Mouse (Mus musculus) Patski (cell line): ENCODE measurements around the gene Fam71a. TPM values are rescaled to one million over a fixed set of nuclear protein-coding genes. Genes with fewer than 3 reads are reported as not detected.

ENCODE experiments used
- ATAC-seq: fragments of 100-300 bp; one replicate; pipeline ENCODE4 v1.8.0; 2021
- CTCF ChIA-PET: fragments of 350-600 bp; sonication (Branson Sonifier 250); formaldehyde crosslinking; loops from one replicate; lab custom pipeline; 2022; ENCODE audit warnings: inconsistent platforms; lab: Charles Lee
- POLR2A ChIA-PET: fragments of 350-600 bp; sonication (Branson Sonifier 250); formaldehyde crosslinking; loops from one replicate; lab custom pipeline; 2022; ENCODE audit warnings: antibody characterized with exemption, inconsistent platforms; lab: Charles Lee
- DNase-seq: peaks from one replicate; pipeline ENCODE4 v3.0.0-alpha.2; 2011; ENCODE audit warnings: low read depth, low spot score
- H3K27me3 ChIP-seq: fragments of 371-371 bp; one replicate; pipeline ENCODE4 v1.5.1; 2021
- CTCF ChIP-seq: fragments of 100-300 bp; IDR thresholded peaks from one replicate; pipeline ENCODE4 v1.5.1; 2021
- in situ Hi-C: fragments of 300-500 bp; cut with MboI; formaldehyde crosslinking; loops from 3 replicates; pipeline ENCODE4 v1.11.1; 2018; ENCODE audit warnings: low pct_unique_long_range_greater_than_20kb, mixed read lengths
- polyA plus RNA-seq: library from polyadenylated mRNA; unstranded; gene quantifications from one replicate; pipeline ENCODE4 v1.2.3, GENCODE M21; 2021

The Fam71a gene
- polyA plus RNA-seq, 1 experiment from 2014 or later = 0.08 TPM

DNA sequence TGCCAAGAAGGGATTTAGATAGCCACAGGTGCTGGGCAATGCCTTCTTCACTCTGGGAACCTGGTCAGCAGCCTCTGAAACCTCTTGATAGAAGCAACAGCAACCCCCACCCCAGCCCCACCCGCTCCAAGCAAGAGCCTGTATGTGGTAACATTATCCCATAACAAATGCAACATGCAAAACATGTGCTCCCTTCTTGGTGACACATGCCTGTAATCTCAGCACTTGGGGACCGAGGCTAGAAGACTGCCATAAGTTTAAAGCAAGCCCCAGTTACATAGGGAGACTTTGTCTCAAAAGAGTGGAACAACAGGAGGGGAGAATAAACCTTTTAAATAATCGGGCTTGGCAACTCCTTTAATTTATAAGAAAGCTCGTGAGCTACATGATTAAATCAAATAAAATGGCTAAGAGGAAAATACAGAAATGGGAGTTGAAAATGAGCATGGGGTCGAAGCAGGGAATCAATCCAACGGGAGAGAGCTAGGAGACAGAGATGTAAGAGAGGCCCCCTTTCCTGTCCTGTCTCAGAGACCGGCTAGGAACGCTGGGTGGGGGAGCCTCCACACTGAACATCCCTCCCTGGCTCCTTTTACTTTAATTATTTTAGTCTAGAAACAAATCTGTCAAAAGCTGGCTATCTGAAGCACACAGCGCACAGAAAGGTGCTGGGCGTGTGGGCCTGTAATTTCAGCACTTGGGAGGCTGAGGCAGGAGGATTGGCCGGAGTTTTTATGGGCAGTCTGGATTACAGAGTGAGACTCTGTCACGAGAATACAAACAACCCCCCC is 17.0 kb upstream of the Fam71a start:
- DNase-seq (no peak), ATAC-seq (no peak)
- POLR2A ChIA-PET = interaction anchor here (0.6 to 1.8 kb wide), 4 partner anchors 11 to 92 kb away, joined by 3 to 7 read pairs (median 3); no protein-coding TSS in a partner anchor
- no peaks in the 10 kb centered on the region for H3K27me3 ChIP-seq
- in situ Hi-C loops = no loop called here
- CTCF ChIA-PET = interaction anchor here (1.0 to 1.6 kb wide), 5 partner anchors 9 to 92 kb away, joined by 3 to 4 read pairs (median 4); no protein-coding TSS in a partner anchor
- no peak for TF ChIP-seq CTCF

DNA sequence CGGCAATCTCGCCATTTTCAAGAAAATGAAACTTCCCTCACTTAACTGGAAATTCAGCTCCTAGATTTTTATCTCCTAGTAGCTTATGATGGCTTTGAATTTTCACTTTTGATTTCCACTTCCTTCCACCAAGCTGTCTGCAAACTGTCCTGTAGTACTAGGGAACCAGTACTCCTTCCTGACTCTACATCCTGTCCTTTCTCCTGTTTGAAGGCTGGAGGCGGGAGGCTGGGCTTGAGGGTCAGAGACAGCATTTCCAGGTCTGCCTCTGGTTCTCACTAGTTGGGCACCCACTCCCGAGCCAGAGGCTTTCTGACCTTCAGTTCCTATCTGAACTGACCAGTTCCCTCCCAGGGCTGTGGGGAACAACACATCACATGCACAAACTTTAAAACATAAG is 15.8 kb upstream of the Fam71a start:
- H3K27me3 ChIP-seq = no peaks in the 10 kb centered on the region
- TF ChIP-seq CTCF = no peak
- ChIA-PET CTCF (interaction anchor here (1.2 kb wide), 1 partner anchor 98 kb away, joined by 3 read pairs; no protein-coding TSS in a partner anchor), POLR2A (no interaction called here)
- no peak for ATAC-seq
- no peak for DNase-seq
- in situ Hi-C loops = no loop called here

GRCm38 (mm10) chr1:191179846-191180245 is 15.2 kb upstream of the Fam71a start:
- ChIA-PET POLR2A (no interaction called here), CTCF (interaction anchor here (1.2 kb wide), 1 partner anchor 98 kb away, joined by 3 read pairs; no protein-coding TSS in a partner anchor)
- ATAC-seq (no peak), DNase-seq (no peak)
- no peak for TF ChIP-seq CTCF
- in situ Hi-C loops = loop anchor here (5.0 kb wide), 2 partner anchors 88 to 97 kb away; no protein-coding TSS in a partner anchor
- H3K27me3 ChIP-seq = no peaks in the 10 kb centered on the region

DNA sequence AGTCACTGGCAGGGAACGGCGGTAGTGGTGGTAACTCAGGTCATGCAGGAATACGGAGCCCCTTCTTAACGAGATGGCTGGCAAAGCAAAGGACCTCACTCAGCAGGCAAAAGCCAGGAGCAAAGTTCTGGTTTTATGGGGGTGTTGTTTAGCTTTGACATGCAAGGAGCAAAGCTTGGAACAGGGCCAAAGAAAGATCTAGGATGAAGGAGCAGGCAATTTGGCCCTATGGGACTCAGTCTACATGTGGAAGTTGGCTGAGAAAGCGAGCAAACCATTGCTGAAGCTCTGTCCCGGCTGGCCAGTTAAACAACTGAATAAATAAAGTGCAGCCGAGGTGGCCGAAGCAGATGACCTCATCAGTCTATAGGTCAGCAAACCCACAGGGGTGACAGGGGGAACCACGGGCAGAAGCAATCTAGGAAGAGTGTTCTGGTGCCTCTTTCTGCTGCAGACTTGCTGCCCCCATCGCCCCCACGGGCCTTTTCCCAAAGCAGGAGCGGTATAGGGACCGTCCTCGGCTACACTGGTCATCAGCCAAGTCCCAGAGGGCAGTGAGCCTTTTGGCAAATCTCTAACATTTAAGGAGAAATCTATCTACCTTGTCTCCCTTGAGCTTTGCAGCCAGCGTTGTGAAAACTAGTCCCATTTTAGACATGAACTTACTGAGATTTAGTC is 14.0 kb upstream of the Fam71a start:
- POLR2A ChIA-PET = interaction anchor here (1.0 kb wide), 1 partner anchor 24 kb away, joined by 3 read pairs; no protein-coding TSS in a partner anchor
- H3K27me3 ChIP-seq = no peaks in the 10 kb centered on the region
- in situ Hi-C loops = loop anchor here (5.0 kb wide), 2 partner anchors 86 to 99 kb away; no protein-coding TSS in a partner anchor
- DNase-seq = no peak
- CTCF ChIA-PET = interaction anchor here (0.9 to 1.2 kb wide), 2 partner anchors 77 to 234 kb away, joined by 3 read pairs; no protein-coding TSS in a partner anchor
- ATAC-seq = no peak
- no peak for TF ChIP-seq CTCF

- no peak for TF ChIP-seq CTCF
- DNase-seq (no peak), ATAC-seq (no peak)
- in situ Hi-C loops = loop anchor here (5.0 kb wide), 2 partner anchors 85 to 100 kb away; no protein-coding TSS in a partner anchor
- ChIA-PET POLR2A (no interaction called here), CTCF (interaction anchor here (1.2 to 1.6 kb wide), 2 partner anchors 11 to 82 kb away, joined by 3 to 5 read pairs; no protein-coding TSS in a partner anchor)
- no peaks in the 10 kb centered on the region for H3K27me3 ChIP-seq
These were observed 12.3 kb upstream of the Fam71a start for GRCm38 (mm10) chr1:191176887-191177286.

DNA sequence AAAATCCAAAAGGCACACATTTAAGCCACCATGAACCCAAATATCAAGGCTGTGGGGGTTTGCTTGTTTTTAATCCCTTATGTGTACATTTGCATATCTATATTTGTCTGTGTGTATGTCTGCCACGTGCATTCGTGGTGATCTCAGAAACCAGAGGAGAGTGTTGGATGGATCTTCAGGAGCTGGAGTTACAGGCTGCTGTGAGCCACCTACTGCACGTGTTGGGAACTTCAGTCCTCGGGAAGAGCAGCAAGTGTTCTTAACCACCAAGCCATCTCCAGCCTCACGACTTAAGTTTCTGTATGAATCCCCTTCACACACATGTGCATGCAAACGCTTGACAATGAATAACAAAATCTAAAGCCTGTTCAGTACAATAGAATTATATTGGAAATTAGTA is 7.9 kb upstream of the Fam71a start:
- POLR2A ChIA-PET = interaction anchor here (1.1 kb wide), 1 partner anchor 10 kb away, joined by 3 read pairs; no protein-coding TSS in a partner anchor
- in situ Hi-C loops = no loop called here
- DNase-seq = no peak
- CTCF ChIA-PET = interaction anchor here (1.3 to 1.6 kb wide), 4 partner anchors 10 to 103 kb away, joined by 3 to 5 read pairs (median 4); no protein-coding TSS in a partner anchor
- H3K27me3 ChIP-seq = no peaks in the 10 kb centered on the region
- TF ChIP-seq CTCF = peak; percentile 78
- no peak for ATAC-seq

DNA sequence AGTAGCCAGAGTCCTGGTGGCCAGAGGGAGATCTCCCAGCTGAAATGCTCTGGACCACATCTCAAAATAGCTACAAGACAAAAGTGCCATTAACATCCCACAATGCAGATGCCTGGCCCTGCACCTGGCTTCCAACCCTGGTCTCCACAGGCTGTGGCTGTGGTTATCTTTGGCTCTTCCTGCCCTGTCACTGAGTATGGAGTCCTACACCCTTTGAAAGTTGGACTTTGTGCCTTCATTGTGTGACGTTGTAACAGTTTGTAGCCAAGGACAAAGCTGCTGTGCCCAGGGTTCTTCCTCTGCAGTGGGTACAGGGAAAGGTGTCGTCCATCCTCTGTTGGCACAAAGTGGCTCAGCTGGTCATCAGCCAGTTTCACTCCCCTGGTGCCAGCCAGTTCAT is 5.8 kb upstream of the Fam71a start:
- TF ChIP-seq CTCF = no peak
- DNase-seq = no peak
- H3K27me3 ChIP-seq = no peaks in the 10 kb centered on the region
- ATAC-seq = no peak
- in situ Hi-C loops = no loop called here
- ChIA-PET POLR2A (interaction anchor here (0.5 kb wide), 1 partner anchor 99 kb away, joined by 3 read pairs; no protein-coding TSS in a partner anchor), CTCF (no interaction called here)

GRCm38 (mm10) chr1:191166189-191166588 is 1.6 kb upstream of the Fam71a start:
- in situ Hi-C loops = no loop called here
- H3K27me3 ChIP-seq = no peaks in the 10 kb centered on the region

DNA sequence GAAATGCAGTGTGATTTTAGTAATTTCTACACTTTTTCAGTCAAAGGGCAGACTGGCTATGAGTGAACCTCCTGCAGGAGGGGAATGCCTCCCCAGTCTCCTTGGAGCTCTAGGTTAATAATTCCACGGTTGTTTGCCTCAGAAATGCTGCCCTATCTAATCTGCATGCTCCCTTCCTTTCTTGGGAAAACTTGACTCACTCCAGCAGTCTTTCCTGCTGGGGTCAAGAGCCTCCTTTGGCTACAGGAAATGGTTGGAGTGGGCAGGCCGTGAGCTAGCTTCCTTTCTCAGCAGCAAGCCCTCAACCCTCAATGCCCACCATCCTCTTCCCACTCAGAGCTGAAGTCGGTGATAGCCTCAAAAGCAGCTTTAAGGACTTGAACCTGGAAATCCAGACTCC is 10.3 kb downstream of the Fam71a start:
- in situ Hi-C loops = no loop called here
- H3K27me3 ChIP-seq = no peaks in the 10 kb centered on the region
- ChIA-PET POLR2A (interaction anchor here (1.1 kb wide), 1 partner anchor 25 kb away, joined by 3 read pairs; no protein-coding TSS in a partner anchor), CTCF (interaction anchor here (0.9 to 2.0 kb wide), 8 partner anchors 11 to 123 kb away, joined by 3 to 11 read pairs (median 3); no protein-coding TSS in a partner anchor)
- ATAC-seq (peak; percentile 82), DNase-seq (peak; percentile 81)
- no peak for TF ChIP-seq CTCF

More at GRCm38 (mm10) chr1:191166189-191166588, 1.6 kb upstream of the Fam71a start:
- ChIA-PET CTCF (interaction anchor here (1.2 to 1.3 kb wide), 2 partner anchors 11 to 40 kb away, joined by 3 to 5 read pairs; no protein-coding TSS in a partner anchor), POLR2A (no interaction called here)
- ATAC-seq = no peak
- no peak for TF ChIP-seq CTCF
- no peak for DNase-seq

- CTCF ChIA-PET = interaction anchor here (0.8 to 2.0 kb wide), 4 partner anchors 15 to 75 kb away, joined by 3 to 11 read pairs (median 4); no protein-coding TSS in a partner anchor
- no peak for DNase-seq
These were observed 11.6 kb downstream of the Fam71a start for GRCm38 (mm10) chr1:191153052-191153451.

More at GRCm38 (mm10) chr1:191153052-191153451, 11.6 kb downstream of the Fam71a start:
- POLR2A ChIA-PET = no interaction called here
- no peak for ATAC-seq
- in situ Hi-C loops = no loop called here
- TF ChIP-seq CTCF = peak; percentile 68
- no peaks in the 10 kb centered on the region for H3K27me3 ChIP-seq
